Mouse (Mus musculus) ZHBTc4 (cell line): ENCODE results near the gene Mgl2.
"Not testable (repeated sequence)": the region's sequence is repeated elsewhere in the genome, so short reads cannot be mapped to it uniquely, and the experiment has no call there.

Experiments used
- DNase-seq: peaks from one replicate; pipeline ENCODE4 v3.0.0-alpha.2; 2011; ENCODE audit warnings: low read depth, low spot score

Mgl2 gene

DNA sequence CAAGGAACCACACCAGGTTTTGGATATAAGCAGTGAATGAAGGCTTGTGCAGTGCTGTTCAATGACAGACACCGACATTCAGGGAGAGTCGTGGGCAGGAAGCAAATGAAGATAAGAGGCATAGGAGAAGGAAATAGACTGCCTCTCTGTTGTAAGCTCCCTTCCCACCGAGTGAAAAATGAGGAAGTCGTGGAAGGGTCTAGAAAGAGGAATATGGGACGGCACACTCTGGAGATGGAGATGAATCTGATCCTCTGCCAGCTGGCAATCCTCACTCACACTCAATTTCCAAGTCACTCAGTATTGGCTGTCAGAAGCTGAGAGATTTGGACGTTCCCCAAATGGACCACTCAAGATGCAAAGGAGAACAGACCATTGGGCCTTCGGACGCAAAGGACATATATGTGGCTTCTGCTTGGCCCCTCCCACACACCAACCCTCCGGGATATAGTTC is at the start of gene Mgl2:
TSS of gene Mgl2 (plus strand) at position 404 of the 454 bp plus-strand sequence.
- no peak for DNase-seq

DNA sequence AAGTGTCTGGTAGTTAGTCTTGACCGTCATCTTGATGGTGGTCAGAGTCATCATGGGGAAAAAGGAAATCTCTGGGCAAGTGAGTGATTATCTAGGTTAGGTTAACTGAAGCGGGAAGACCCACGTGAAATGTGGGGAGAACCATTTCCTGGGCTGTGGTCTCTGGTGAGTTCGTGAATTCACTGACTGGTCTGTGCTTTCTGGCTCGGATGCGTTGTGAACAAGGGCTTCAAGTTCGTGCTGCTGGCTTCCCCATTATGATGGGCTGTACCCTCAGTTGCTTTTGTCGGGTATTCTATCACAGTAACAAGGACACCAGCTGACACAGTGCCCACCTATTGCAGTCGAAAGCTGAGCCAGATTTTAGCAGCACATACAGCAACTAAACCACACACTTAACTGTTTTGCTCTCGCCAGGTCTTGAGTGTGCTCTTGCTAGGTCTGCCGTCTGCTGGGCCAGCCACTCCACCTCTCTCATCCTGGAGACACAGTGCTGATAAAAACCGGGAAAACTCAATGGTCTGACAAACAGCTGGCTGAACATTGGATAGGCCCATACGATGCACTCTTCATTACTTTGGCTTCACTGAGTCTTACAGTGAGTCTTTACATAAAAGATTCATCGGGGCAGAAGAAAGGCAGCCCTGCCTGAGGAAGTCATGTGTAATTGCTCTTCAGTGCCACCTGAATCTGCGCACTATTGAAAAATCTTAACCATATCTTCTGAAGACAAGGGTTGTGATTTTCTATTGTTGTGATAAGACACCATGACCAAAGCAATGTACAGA is 49.1 kb upstream of the Mgl2 start:
- DNase-seq = no peak

- no peak for DNase-seq
Observed at GRCm38 (mm10) chr11:70084563-70084962, 45.6 kb upstream of the Mgl2 start.

GRCm38 (mm10) chr11:70091986-70092783 is 37.9 kb upstream of the Mgl2 start, which contains the start of gene Asgr2:
Asgr2 (plus strand) TSS chr11:70092644.
- DNase-seq = no peak

GRCm38 (mm10) chr11:70097396-70097795 is 32.7 kb upstream of the Mgl2 start:
- DNase-seq = peak; percentile 77

DNA sequence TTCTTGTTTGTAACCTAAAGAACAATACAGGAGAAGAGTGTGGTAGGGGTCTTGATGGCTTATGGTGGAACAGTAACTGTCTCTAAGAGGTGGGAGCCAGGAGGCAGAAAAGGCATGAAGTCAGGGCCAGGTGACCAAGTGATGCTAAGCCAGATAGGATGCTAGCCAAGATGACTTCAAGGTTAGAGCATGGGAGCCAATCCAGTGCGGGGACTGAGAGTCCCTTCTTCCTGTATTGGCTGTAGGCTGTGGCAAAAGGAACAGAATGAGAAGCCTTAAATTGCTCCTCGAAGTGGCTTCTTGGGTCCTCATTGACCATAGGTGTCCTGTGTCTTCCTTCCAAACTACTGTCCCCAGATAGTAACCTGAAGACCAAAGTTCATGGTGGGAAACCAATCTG is 31.0 kb upstream of the Mgl2 start:
- no peak for DNase-seq

- no peak for DNase-seq
Observed at GRCm38 (mm10) chr11:70099809-70100208, 30.3 kb upstream of the Mgl2 start.

GRCm38 (mm10) chr11:70103701-70104315 is 26.3 kb upstream of the Mgl2 start:
- DNase-seq = no peak

- peak; percentile 29 for DNase-seq
Observed at GRCm38 (mm10) chr11:70107085-70107484, 23.0 kb upstream of the Mgl2 start.

DNA sequence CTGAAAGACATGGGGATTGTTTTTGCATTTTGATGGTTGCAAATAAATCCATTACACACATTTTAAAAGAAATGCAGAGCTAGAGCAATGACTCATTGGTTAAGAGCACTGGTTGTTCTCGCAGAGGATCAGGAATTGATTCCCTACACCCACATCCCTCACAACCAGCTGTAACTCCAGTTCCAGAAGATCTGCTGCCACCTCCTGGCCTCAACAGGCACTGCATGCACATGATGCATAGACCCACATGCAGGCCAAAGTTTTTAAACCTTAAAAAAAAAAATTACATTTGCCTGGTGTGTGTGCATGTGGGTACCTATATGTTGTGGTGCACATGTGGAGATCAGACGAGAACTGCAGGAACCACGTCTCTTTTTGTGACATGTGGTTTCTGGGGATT is 20.0 kb upstream of the Mgl2 start:
- DNase-seq = peak; percentile 74

GRCm38 (mm10) chr11:70114562-70114961 is 15.6 kb upstream of the Mgl2 start:
- DNase-seq = no peak

DNA sequence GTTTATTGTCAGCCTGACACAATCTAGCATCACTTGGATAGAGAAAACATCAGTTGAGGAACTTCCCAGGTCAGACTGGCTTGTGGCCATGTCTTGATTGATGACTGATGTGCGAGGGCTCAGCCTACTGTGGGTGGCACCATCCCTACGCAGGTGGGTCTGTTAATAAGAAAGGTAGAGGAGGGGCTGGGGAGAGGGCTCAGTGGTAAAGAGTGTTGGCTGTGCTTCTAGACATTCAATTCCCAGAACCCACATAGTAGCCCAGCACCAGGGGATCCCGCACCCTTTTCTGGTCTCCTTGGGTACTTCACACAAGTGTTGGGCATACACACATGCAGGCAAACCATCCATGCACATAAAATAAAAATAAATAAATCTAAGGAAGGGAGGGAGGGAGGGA is 14.2 kb upstream of the Mgl2 start:
- no peak for DNase-seq

DNA sequence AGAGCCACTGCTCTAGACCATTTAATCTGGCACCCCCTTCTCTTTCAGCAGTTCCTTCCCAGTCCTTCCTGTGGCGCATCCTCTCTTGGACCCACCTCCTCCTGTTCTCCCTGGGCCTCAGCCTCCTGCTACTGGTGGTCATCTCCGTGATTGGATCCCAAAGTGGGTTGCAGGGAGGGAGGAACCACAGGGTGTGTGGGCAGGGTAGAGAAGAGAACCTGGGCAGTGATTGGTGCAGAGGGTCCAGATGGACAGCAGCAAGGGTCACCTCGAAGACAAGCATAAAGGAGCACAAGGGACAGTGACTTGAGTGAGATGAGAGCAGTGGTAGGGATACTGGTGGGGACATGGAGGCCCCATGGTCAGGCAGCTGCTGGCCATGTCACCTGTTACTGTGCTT is 4.9 kb downstream of the Mgl2 start:
- not testable (repeated sequence) for DNase-seq

DNA sequence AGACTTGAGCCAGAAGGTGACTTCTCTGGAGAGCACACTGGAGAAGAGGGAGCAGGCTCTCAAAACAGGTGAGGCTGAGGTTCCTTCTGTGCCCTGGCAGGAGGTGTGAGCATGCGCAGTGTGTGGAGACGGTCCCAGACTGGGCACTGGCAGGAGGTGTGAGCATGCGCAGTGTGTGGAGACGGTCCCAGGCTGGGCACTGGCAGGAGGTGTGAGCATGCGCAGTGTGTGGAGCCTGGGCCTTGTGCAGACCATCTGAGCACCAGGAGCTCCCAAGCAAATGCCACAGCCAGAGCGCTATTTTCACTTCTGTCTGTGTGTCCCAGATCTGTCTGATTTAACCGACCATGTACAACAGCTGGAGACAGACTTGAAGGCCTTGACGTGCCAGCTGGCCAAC is 5.8 kb downstream of the Mgl2 start:
- not testable (repeated sequence) for DNase-seq

DNA sequence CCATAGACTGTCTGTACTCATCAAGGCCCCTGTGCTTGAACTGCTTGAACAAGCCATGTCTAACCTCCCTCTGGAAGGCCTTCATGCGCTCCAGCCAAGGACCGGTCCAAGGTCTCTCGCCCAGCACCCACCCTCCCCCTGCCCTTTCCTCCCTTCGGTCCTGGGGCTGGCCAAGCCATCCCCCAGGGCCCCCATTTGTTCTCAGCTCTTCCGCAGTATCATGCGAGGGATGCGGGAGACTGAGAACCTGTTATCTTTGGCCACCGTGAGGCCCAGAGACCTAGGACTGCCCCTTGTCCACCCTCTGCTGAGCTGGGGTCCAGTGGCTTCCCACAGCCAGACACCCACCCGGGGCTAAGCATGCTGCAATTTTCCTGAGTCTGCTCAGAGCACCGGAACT is 9.0 kb downstream of the Mgl2 start:
- DNase-seq = no peak

- peak; percentile 37 for DNase-seq
Observed at GRCm38 (mm10) chr11:70151072-70151471, 20.9 kb downstream of the Mgl2 start.

DNA sequence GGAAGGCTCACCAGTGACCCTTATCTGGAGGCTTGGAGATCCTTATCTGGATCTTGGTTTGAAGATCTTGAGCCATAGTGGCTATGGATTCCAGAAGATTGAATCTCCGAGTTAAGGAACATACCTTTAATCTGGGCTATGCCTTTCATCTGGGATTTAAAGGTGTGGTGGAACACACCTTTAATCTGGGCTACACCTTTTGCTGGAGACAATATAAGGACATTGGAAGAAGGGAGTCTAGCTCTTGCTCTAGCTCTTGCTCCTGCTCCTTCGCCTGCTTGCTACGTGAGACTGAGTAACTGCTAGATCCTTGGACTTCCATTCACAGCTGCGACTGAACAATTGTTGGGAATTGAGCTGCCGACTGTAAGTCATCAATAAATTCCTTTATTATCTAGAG is 25.8 kb downstream of the Mgl2 start, which contains the start of gene Clec10a:
TSS of gene Clec10a (plus strand) at position 301 of the 400 bp plus-strand sequence.
- DNase-seq = not testable (repeated sequence)

DNA sequence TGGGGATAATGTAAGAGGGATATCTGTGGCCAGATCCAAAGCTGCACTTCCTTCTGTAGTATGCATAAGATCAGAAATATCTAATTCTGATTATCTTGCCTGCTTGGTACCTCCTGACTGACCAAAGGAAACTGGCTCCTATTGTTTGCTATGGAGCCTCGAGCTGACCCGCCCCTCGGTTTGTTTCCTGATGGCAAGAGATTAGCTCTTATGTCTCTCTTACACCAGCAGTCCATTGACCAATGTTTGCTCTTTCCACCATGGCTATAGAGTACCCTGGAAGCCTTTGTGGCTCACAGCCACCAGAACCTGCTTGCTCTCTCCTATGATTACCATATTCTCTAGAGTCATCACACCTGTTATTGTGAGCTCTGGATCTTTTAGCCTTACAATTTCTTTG is 32.2 kb downstream of the Mgl2 start:
- no peak for DNase-seq

DNA sequence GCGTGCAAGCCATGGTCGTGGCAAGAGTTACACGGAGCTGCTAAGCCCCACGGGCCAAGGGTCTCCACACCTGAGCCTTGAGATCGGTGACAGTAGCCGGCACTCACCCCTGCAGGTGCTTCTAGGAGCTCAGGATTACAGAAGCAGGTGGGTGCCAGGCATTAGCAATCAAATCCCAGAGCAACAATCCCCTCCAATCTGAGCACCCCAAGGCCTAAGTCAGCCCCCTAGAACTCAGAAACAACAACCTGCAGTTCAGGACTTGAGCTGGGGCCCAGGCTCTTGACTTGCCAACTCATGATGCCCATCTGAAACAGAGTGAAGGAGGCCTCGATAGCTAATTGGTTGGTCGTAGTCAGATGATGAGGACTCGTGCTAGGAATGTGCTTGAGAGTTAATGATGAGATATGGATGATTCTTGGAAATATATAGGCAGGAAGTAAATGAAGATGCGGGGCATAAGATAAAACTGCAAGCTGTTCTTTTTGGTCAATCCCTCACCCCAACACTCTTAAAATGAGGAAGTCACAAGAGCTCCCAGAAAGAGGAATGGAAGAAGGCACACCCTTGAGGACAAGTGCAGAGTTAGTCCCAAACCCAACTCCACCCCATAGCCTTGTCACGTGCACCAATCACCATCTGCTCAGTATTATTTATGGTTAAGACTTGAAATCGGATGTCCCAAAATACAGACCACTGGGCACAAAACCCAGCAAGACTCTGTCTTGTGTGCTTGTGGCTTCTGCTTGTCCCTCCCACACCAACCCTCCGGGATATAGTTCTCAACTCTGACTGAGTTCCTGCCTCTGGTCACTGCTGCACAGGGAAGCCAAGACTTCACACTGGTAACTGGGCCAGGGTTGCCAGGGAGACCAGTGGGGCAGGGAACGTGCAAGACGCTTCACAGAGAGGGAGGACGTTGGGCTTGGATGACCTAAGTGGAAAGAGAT is 36.1 kb downstream of the Mgl2 start:
- no peak for DNase-seq

DNA sequence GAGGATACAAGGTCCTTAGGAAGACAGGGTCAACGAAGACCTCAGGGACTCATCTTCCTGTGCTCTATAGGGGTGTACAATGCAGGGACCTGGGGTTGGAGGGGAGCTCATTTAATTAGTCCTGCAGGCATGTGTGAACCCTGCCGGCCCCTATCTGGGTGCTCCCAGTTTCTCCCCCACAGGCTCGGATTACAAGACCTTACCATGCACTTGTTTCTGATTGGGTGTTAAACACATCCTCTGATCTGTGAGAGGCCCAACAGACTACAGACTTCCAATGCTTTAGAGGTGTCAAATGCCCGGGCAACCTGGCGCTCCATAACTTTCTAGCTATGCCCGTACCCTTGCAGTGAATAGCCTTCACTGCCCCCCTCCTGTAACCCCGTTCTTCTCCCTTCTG is 38.0 kb downstream of the Mgl2 start:
- DNase-seq = no peak

DNA sequence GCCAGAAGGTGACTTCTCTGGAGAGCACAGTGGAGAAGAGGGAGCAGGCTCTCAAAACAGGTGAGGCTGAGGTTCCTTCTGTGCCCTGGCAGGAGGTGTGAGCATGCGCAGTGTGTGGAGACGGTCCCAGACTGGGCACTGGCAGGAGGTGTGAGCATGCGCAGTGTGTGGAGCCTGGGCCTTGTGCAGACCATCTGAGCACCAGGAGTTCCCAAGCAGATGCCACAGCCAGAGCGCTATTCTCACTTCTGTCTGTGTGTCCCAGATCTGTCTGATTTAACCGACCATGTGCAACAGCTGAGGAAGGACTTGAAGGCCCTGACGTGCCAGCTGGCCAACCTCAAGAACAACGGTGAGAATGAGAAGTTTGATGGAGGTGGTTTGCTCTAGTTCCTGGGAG is 39.3 kb downstream of the Mgl2 start:
- DNase-seq = not testable (repeated sequence)
